Mouse (Mus musculus) pancreas, adult 10 weeks (tissue): Measurements from ENCODE around the gene Pla2g4c. TPM values are rescaled to one million over a fixed set of nuclear protein-coding genes. Genes with fewer than 3 reads are reported as not detected.

Experiments
- polyA plus RNA-seq: library from polyadenylated mRNA; stranded (reverse); fragments of 350-450 nt; fragmentation: Illumina TruSeq; extraction: RNeasy Lipid Tissue Mini Kit (QIAGEN cat#74804); gene quantifications from one replicate; pipeline ENCODE4 v1.2.3, GENCODE M21; 2015; ENCODE audit warnings: low read depth, low replicate concordance; ENCODE audit not compliant: insufficient read depth

The Pla2g4c gene
- polyA plus RNA-seq: 0.37 TPM

GRCm38 (mm10) chr7:13324316-13324715 lies at the start of gene Pla2g4c:
TSS of gene Pla2g4c (plus strand) at chr7:13324655.

GRCm38 (mm10) chr7:13277081-13277480 lies 47.4 kb upstream of the Pla2g4c start, which contains the start of gene Lig1:
TSS of gene Lig1 (plus strand) at chr7:13277283.

DNA sequence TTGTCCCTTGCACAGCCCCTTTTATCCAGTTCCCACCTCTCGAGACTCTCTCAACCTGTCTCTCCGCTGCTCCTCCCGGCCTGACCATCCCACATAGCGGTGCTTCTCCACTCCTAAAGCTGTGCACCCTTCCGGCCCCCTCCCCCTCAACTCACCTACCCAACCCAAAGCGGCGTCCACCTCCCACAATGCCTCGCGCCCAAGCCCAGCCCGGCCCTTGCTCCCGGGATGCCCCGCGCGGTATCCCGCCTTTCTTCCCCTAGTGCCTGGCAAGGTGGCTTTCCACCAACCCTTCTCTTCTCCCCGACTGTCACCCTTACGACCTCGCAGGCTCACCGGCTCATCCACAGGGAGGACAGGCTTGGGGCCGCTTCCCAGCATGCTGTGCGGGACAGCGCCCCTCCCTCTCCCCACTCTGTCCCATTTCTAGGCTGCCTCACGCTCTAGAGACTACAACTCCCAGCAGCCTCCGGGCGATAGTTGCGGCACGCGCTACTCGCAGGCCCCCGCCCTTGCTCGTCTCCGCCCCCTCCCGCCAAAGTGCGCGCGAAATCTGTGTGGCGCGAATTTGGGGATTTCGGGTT lies 46.1 kb upstream of the Pla2g4c start, which contains the start of gene Zswim9:
Zswim9 (minus strand) TSS at position 414 of the 584 bp plus-strand sequence.

GRCm38 (mm10) chr7:13397832-13398231 lies 73.4 kb downstream of the Pla2g4c start, which contains the start of gene Cabp5:
TSS of gene Cabp5 (plus strand) at chr7:13398132.

Other genes starting within 250 kb of the Pla2g4c start
- not detected for gene Vmn1r85, start 229.5 kb upstream of the Pla2g4c start, polyA plus RNA-seq
- gene Vmn1r86, start 204.7 kb upstream of the Pla2g4c start, polyA plus RNA-seq: not detected
- not detected for gene Vmn1r87, start 184.5 kb upstream of the Pla2g4c start, polyA plus RNA-seq
- gene Vmn1r88, start 165.1 kb upstream of the Pla2g4c start, polyA plus RNA-seq: not detected
- not detected for gene Vmn1r89, start 111.6 kb upstream of the Pla2g4c start, polyA plus RNA-seq
- gene Lig1, start 47.4 kb upstream of the Pla2g4c start, polyA plus RNA-seq: 3.2 TPM
- 6.4 TPM for gene Zswim9, start 45.9 kb upstream of the Pla2g4c start, polyA plus RNA-seq
- gene Cabp5, start 73.5 kb downstream of the Pla2g4c start, polyA plus RNA-seq: not detected
- gene Bsph1, start 126.2 kb downstream of the Pla2g4c start, polyA plus RNA-seq: not detected
- gene Bsph2, start 246.4 kb downstream of the Pla2g4c start, polyA plus RNA-seq: not detected